Mouse (Mus musculus) heart, embryonic 14.5 days (tissue): ENCODE results near the gene B3gnt4. TPM values are rescaled to one million over a fixed set of nuclear protein-coding genes. Genes with fewer than 3 reads are reported as not detected.

Experiments
- ATAC-seq: fragments of 200-750 bp; cut with Nextera tagmentation; 2 replicates; pipeline ENCODE4 v1.8.0; 2017; ENCODE audit warnings: low read depth, moderate TSS enrichment; ENCODE audit not compliant: insufficient number of reproducible peaks, insufficient read depth, low FRiP score
- H3K27ac ChIP-seq, 2 experiments: fragments of 200-500 bp in 1 of 2; fragments of 300-500 bp in 1 of 2; sonication (generic) in 1 of 2; replicated peaks in 1 of 2; 2 replicates each; pipeline ENCODE4 v1.5.1; 2012 to 2014; ENCODE audit warnings: low read depth in 2 of 2, low read length in 2 of 2, control low read depth in 1 of 2, mild to moderate bottlenecking in 1 of 2, mixed read lengths in 1 of 2; ENCODE audit not compliant: control insufficient read depth in 1 of 2, insufficient read depth in 1 of 2
- H3K27me3 ChIP-seq: fragments of 300-500 bp; sonication (generic); 2 replicates; pipeline ENCODE4 v1.6.1; 2014; ENCODE audit warnings: mild to moderate bottlenecking, low read length, control low read depth; ENCODE audit not compliant: control insufficient read depth, insufficient read depth
- H3K36me3 ChIP-seq: fragments of 300-500 bp; sonication (generic); 2 replicates; pipeline ENCODE4 v1.6.1; 2014; ENCODE audit warnings: mild to moderate bottlenecking, control low read depth, low read length, mixed read lengths; ENCODE audit not compliant: control insufficient read depth, insufficient read depth
- H3K4me1 ChIP-seq, 2 experiments: fragments of 200-500 bp in 1 of 2; fragments of 300-500 bp in 1 of 2; sonication (generic) in 1 of 2; 2 replicates each; pipeline ENCODE4 v1.6.1; 2012 to 2014; ENCODE audit warnings: low read length in 2 of 2, control low read depth in 1 of 2, mixed read lengths in 1 of 2; ENCODE audit not compliant: control insufficient read depth in 2 of 2, insufficient read depth in 2 of 2
- H3K4me2 ChIP-seq: fragments of 300-500 bp; sonication (generic); 2 replicates; pipeline ENCODE4 v1.6.1; 2014; ENCODE audit warnings: mild to moderate bottlenecking, low read length
- H3K4me3 ChIP-seq, 2 experiments: fragments of 200-500 bp in 1 of 2; fragments of 300-500 bp in 1 of 2; sonication (generic) in 1 of 2; 2 replicates each; pipeline ENCODE4 v1.5.1; 2012 to 2014; ENCODE audit warnings: low read length in 2 of 2, mild to moderate bottlenecking in 2 of 2, control low read depth in 1 of 2, low read depth in 1 of 2, moderate library complexity in 1 of 2; ENCODE audit not compliant: control insufficient read depth in 1 of 2, insufficient read depth in 1 of 2
- H3K9ac ChIP-seq: fragments of 300-500 bp; sonication (generic); 2 replicates; pipeline ENCODE4 v1.6.1; 2014; ENCODE audit warnings: mild to moderate bottlenecking, low read length
- H3K9me3 ChIP-seq: fragments of 300-500 bp; sonication (generic); 2 replicates; pipeline ENCODE4 v1.6.1; 2016; ENCODE audit warnings: low read length, control low read depth; ENCODE audit not compliant: control insufficient read depth
- WGBS: fragments of 180-500 bp; shearing (Covaris S2); extraction: QIAGEN DNeasy Blood & Tissue Kit; methylation state at CpG from one replicate; pipeline ENCODE4 v1.1.7; 2014; 5-methylcytosine and 5-hydroxymethylcytosine counted together
- polyA plus RNA-seq: library from polyadenylated mRNA; unstranded; fragments of >200 nt; fragmentation: Nextera tagmentation; extraction: Ambion mirVana; gene quantifications from 2 replicates; pipeline ENCODE4 v1.2.1, GENCODE M21; 2014

B3gnt4 gene
- 0.40 and 0.41 TPM in 2 replicates for polyA plus RNA-seq

DNA sequence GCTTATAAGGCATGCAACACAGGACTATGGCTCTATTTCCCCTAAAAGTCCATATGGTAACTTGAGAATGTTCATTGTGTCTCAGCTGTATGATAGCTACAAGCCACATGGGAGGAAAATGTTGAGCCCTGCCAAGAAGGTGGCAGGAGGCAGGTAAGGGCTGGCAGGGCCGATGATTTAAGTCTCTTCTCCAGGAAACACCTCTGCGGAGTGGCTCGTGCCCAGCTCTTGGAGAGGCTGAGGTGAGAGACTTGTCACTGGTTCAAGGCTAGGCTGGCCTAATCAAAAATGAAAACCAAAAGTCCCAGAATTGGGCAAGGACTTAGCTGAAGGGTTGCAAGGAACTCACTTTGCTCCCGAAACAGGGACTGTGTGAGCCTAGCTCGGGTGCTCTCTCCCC lies at the start of gene B3gnt4:
TSS of gene B3gnt4 (plus strand) at position 301 of the 400 bp plus-strand sequence.
- Histone ChIP-seq H3K27me3 (peaks cover 17% of the 10 kb centered on the region), H3K36me3 (peaks cover 30% of the 10 kb centered on the region), H3K27ac (no peak within 1 kb of the TSS), H3K9me3 (no peaks in the 10 kb centered on the region), H3K4me2 (no peak within 1 kb of the TSS), H3K9ac (no peak within 1 kb of the TSS), H3K4me1 (no peaks in the 10 kb centered on the region; a peak in 1 of 4 replicates), H3K4me3 (no peak within 1 kb of the TSS)
- no peak for ATAC-seq
- WGBS = 88% methylated on average over 5 of the region's 5 CpGs

DNA sequence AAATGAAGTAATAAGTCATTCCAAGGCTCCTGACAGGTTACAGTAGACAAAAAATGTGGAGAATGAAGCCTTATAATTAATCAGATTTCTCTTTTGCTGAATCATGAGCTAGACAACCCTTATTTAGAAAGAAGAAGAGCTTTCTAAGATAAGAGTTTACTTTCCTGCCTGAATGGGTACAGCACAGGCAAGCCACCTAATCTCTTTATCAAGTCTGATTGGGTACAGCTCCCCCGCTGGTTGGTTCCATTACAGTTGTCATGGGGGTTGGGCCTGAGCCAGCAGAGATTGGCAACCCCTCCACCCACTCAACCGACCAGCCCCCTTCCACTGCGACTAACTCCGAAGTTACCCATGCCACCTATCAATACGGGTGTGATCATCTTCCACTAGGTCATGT lies 48.8 kb upstream of the B3gnt4 start:
- ATAC-seq = no peak
- Histone ChIP-seq H3K9ac (no peak overlapping the region), H3K4me2 (no peak overlapping the region), H3K27me3 (no peaks in the 10 kb centered on the region), H3K4me1 (no peaks in the 10 kb centered on the region), H3K27ac (no peak overlapping the region), H3K36me3 (peaks cover 10% of the 10 kb centered on the region), H3K4me3 (no peak overlapping the region), H3K9me3 (no peaks in the 10 kb centered on the region)
- WGBS = 28% methylated on average over 5 of the region's 5 CpGs

DNA sequence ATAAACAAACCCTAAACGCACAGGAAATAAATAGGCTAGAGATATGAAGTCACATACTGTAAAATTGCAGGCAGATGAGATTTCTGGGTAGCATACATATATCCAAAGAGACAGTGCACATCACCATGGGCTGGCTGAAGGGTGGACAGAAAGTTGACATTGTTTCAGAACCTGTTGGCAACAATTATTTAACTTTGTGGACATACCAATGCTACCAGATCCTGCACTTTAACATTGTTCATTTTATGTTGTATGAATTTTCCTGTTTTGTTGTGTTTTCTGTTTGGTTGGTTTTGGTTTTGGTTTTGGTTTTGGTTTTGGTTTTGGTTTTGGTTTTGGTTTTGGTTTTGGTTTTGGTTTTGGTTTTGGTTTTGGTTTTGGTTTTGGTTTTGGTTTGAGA lies 45.6 kb upstream of the B3gnt4 start:
- Histone ChIP-seq H3K27ac (no peak overlapping the region), H3K4me2 (no peak overlapping the region), H3K27me3 (no peaks in the 10 kb centered on the region), H3K36me3 (no peaks in the 10 kb centered on the region), H3K4me3 (no peak overlapping the region), H3K4me1 (no peaks in the 10 kb centered on the region), H3K9me3 (no peaks in the 10 kb centered on the region), H3K9ac (no peak overlapping the region)
- ATAC-seq = no peak
- WGBS = 86% methylated on average over 1 of the region's 1 CpGs

DNA sequence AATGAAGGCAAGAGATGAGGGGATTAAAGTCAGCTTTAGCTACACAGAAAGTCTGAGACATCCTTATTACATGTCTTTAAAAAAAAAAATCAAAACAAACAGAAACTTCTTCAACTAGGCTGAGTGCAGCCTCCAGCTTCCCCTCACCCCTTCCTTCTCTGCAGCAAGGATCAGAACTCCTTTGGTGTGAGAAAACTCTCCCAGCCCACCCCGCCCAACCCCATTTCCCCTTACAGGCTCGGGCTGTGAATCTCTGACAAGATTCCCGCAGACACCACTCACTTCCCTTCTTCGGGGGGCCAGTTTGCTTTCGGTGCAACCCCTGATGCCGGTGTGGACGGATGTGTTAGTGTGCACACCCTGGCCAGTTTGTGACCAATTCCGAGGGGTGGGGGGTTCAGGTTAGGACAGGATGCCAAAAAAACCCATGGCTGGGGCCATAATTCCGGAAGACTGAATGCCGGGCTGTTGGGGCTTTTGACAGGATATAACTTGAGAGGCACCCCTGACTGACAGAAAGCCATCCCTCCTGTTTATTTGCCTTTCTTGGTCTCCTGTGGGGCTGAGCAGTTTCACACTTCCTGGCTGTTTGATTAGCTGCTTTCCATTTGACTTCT lies 39.4 kb upstream of the B3gnt4 start:
- Histone ChIP-seq H3K9me3 (no peaks in the 10 kb centered on the region), H3K27ac (peak overlapping the region; percentile 28 to 34; a peak in 1 of 4 replicates), H3K27me3 (no peaks in the 10 kb centered on the region), H3K4me1 (peaks cover 9 to 16% of the 10 kb centered on the region in 2 experiments; a peak in 3 of 4 replicates), H3K36me3 (no peaks in the 10 kb centered on the region), H3K9ac (peak overlapping the region; percentile 13; the same call in 1 of the 2 replicates), H3K4me2 (peak overlapping the region; percentile 56), H3K4me3 (peak overlapping the region; percentile 27 to 36; a peak in 3 of 4 replicates)
- ATAC-seq = no peak
- WGBS = 8% methylated on average over 10 of the region's 10 CpGs

DNA sequence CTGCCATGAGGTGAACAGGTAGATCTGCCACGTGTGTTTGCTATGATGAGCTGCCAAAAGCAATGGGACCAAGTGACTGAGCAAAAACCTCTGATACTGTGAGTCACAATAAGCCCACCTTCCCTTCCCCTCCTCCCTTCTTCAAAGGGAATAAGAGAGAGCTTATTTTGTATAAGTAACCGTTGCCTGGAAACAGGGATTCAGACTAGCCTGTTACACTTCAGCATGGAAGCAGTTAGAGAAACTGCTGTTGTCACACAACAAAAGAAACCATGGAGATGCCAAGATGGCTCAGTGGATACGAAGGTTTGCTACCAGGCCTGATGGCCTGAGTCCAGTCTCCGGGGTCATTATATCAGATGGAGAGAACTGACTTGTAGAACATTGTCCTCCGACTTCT lies 36.4 kb upstream of the B3gnt4 start:
- 84% methylated on average over 5 of the region's 5 CpGs for WGBS
- H3K27me3 ChIP-seq = no peaks in the 10 kb centered on the region

DNA sequence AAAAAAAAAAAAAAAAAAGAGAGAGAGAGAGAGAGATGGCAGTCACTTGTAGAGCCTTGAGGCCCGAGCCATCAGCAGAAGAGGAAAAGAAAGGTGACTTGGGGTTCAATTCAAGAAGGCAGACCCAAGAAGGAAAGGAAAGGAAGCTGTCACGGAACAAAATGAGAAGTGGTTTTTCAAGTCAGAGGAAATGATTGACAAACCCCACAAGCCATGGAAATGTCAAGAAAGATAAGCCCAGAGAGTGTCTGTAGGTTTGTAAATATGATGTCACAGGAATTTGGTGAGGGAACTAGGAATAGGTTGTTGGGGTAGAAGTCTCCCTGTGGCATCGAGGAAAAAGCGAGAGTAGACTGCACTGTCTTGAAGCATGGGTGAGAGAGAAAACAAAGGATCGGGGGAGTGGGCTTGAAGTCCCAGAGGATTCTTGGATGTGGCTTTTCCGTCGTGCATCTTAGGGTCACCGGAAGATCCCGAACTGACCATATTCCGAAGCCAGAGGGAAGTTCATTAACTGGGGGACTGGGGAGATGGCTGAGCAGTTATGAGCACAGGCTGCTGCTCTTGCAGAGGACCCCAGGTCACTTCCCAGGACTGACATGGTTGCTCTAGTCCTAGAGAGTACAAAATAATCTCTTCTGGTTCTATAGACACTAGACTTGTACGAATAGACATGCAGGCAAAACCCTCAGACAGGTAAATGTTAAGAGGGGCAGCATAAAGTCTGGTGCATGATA lies 22.4 kb upstream of the B3gnt4 start:
- Histone ChIP-seq H3K9ac (no peak overlapping the region), H3K4me1 (peaks cover 3 to 10% of the 10 kb centered on the region in 2 experiments), H3K9me3 (no peaks in the 10 kb centered on the region), H3K27ac (no peak overlapping the region), H3K36me3 (no peaks in the 10 kb centered on the region), H3K27me3 (no peaks in the 10 kb centered on the region), H3K4me2 (no peak overlapping the region), H3K4me3 (no peak overlapping the region)
- 70% methylated on average over 11 of the region's 11 CpGs for WGBS
- no peak for ATAC-seq

More for the DNA sequence above, 36.4 kb upstream of the B3gnt4 start:
- Histone ChIP-seq H3K27ac (no peak overlapping the region), H3K9me3 (no peaks in the 10 kb centered on the region), H3K4me3 (no peak overlapping the region), H3K36me3 (no peaks in the 10 kb centered on the region), H3K9ac (no peak overlapping the region), H3K4me1 (peaks cover 9 to 16% of the 10 kb centered on the region in 2 experiments; a peak in 3 of 4 replicates), H3K4me2 (no peak overlapping the region)
- ATAC-seq = no peak

DNA sequence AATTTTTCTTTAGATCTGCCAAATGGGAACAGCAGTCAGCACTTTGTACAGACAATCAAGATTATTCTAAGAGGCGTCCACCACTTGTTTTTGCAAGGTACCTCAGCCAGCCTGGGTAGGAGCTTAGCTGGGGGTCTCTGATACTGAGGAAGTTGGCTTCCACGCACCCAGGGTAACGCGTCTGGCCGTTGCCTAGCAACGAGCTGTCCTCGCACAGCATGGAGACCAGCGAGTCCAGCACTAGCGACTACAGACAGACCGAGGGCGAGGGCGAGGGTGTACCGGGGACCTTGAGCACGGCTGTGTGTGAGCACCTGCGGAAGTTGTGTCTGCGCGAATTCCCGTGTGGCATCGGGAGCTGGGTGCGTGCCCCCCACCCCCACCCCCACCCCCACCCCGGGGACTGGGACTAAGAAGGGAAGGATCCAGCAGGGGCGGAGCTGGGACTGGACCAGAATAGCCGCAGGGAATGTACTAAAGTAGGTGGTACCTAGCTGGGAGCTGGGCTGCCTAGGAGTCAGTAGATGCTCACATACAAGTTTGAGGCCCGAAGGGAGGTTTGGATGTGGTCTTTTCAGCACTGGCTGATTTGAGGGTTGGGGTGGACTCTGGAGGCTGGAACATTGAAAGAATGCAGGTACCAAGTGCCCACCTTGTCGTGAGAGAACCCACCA lies 21.0 kb upstream of the B3gnt4 start, which contains the start of the genes Lrrc43 and Il31:
TSS of gene Lrrc43 (plus strand) at position 194 of the 674 bp plus-strand sequence.
TSS of gene Il31 (minus strand) at position 378 of the 674 bp plus-strand sequence.
- no peaks in the 10 kb centered on the region for H3K27me3 ChIP-seq
- no peak within 1 kb of the TSS for H3K27ac ChIP-seq
- 6% methylated on average over 25 of the region's 25 CpGs for WGBS
- H3K9me3 ChIP-seq = no peaks in the 10 kb centered on the region
- no peak for ATAC-seq
- peak within 1 kb of the TSS; percentile 60 for H3K4me2 ChIP-seq
- H3K36me3 ChIP-seq = no peaks in the 10 kb centered on the region
- H3K4me1 ChIP-seq = peaks cover 3 to 10% of the 10 kb centered on the region in 2 experiments
- no peak within 1 kb of the TSS for H3K9ac ChIP-seq
- peak within 1 kb of the TSS in 1 of 2 experiments; percentile 17; a peak in 1 of 4 replicates for H3K4me3 ChIP-seq
